Mouse (Mus musculus) thymus, postnatal 25 days (tissue): ENCODE measurements around the gene Yipf2.

Source experiments
- DNase-seq: peaks from one replicate; pipeline ENCODE4 v3.0.0; 2022

Gene Yipf2

GRCm38 (mm10) chr9:21592703-21593121, at the start of gene Yipf2, which contains the start of gene Timm29:
Gene Yipf2 (minus strand): TSS chr9:21592828.
Gene Timm29 (plus strand): TSS chr9:21592722.
- peak; percentile 91 for DNase-seq

GRCm38 (mm10) chr9:21639031-21639430, 46.4 kb upstream of the Yipf2 start:
- no peak for DNase-seq

GRCm38 (mm10) chr9:21635639-21636038, 43.0 kb upstream of the Yipf2 start:
- no peak for DNase-seq

GRCm38 (mm10) chr9:21633106-21633505, 40.5 kb upstream of the Yipf2 start:
- DNase-seq: no peak

GRCm38 (mm10) chr9:21630673-21631072, 38.0 kb upstream of the Yipf2 start:
- peak; percentile 65 for DNase-seq

GRCm38 (mm10) chr9:21627145-21627795, 34.6 kb upstream of the Yipf2 start:
- DNase-seq: peak; percentile 51

- peak; percentile 38 for DNase-seq
Observed at GRCm38 (mm10) chr9:21626571-21626970, 33.9 kb upstream of the Yipf2 start.

- peak; percentile 71 for DNase-seq
Observed at GRCm38 (mm10) chr9:21625342-21626339, 33.0 kb upstream of the Yipf2 start.

- DNase-seq: no peak
Observed at GRCm38 (mm10) chr9:21622676-21623075, 30.0 kb upstream of the Yipf2 start.

- no peak for DNase-seq
Observed at GRCm38 (mm10) chr9:21620229-21620628, 27.6 kb upstream of the Yipf2 start.

- DNase-seq: peak; percentile 47
Observed at GRCm38 (mm10) chr9:21617066-21617465, 24.4 kb upstream of the Yipf2 start.

GRCm38 (mm10) chr9:21616232-21616781, 23.7 kb upstream of the Yipf2 start:
- peak; percentile 92 for DNase-seq

- peak; percentile 100 for DNase-seq
Observed at GRCm38 (mm10) chr9:21615617-21616231, 23.1 kb upstream of the Yipf2 start, which contains the start of gene Smarca4. Gene Smarca4 (plus strand): TSS chr9:21616169.

GRCm38 (mm10) chr9:21614864-21615616, 22.4 kb upstream of the Yipf2 start:
- DNase-seq: no peak

GRCm38 (mm10) chr9:21609861-21610260, 17.2 kb upstream of the Yipf2 start:
- peak; percentile 65 for DNase-seq

- no peak for DNase-seq
Observed at GRCm38 (mm10) chr9:21606648-21607047, 14.0 kb upstream of the Yipf2 start.

- no peak for DNase-seq
Observed at GRCm38 (mm10) chr9:21605865-21606264, 13.2 kb upstream of the Yipf2 start.

- no peak for DNase-seq
Observed at GRCm38 (mm10) chr9:21604119-21604518, 11.5 kb upstream of the Yipf2 start.

GRCm38 (mm10) chr9:21601722-21602399, 9.2 kb upstream of the Yipf2 start:
- peak; percentile 74 for DNase-seq

GRCm38 (mm10) chr9:21601073-21601472, 8.4 kb upstream of the Yipf2 start:
- no peak for DNase-seq

GRCm38 (mm10) chr9:21600186-21600585, 7.6 kb upstream of the Yipf2 start:
- DNase-seq: no peak
